Mouse (Mus musculus) kidney, postnatal 0 days (tissue): Measurements from ENCODE around the gene Fgfr1op. TPM values are rescaled to one million over a fixed set of nuclear protein-coding genes. Genes with fewer than 3 reads are reported as not detected.

Experiments used
- ATAC-seq: fragments of 200-750 bp; cut with Nextera tagmentation; replicated peaks from 2 replicates; pipeline ENCODE4 v1.8.0; 2017; ENCODE audit warnings: low read depth, moderate number of reproducible peaks, moderate TSS enrichment, moderate library complexity; ENCODE audit not compliant: low FRiP score
- DNase-seq: peaks from one replicate; pipeline ENCODE4 v3.0.0-alpha.2; 2016; ENCODE audit warnings: low spot score
- H3K27ac ChIP-seq: fragments of 300-500 bp; sonication (generic); 2 replicates; pipeline ENCODE4 v1.5.1; 2014; ENCODE audit warnings: mild to moderate bottlenecking
- H3K27me3 ChIP-seq: fragments of 300-500 bp; sonication (generic); 2 replicates; pipeline ENCODE4 v1.6.1; 2014; ENCODE audit warnings: low read length, mixed read lengths; ENCODE audit not compliant: insufficient read depth
- H3K36me3 ChIP-seq: fragments of 300-500 bp; sonication (generic); 2 replicates; pipeline ENCODE4 v1.6.1; 2014; ENCODE audit warnings: low read length, mixed read lengths; ENCODE audit not compliant: insufficient read depth
- H3K4me1 ChIP-seq: fragments of 300-500 bp; sonication (generic); replicated peaks from 2 replicates; pipeline ENCODE4 v1.6.1; 2014; ENCODE audit warnings: antibody characterized with exemption, low read length, mixed read lengths; ENCODE audit not compliant: insufficient read depth
- H3K4me2 ChIP-seq: fragments of 300-500 bp; sonication (generic); 2 replicates; pipeline ENCODE4 v1.6.1; 2014; ENCODE audit warnings: mild to moderate bottlenecking, low read length, moderate library complexity, mixed read lengths
- H3K4me3 ChIP-seq: fragments of 300-500 bp; sonication (generic); replicated peaks from 2 replicates; pipeline ENCODE4 v1.5.1; 2014; ENCODE audit warnings: low read depth, low read length
- H3K9ac ChIP-seq: fragments of 300-500 bp; sonication (generic); 2 replicates; pipeline ENCODE4 v1.6.1; 2014; ENCODE audit warnings: low read depth, low read length
- H3K9me3 ChIP-seq: fragments of 300-500 bp; sonication (generic); replicated peaks from 2 replicates; pipeline ENCODE4 v1.6.1; 2016; ENCODE audit warnings: low read length, inconsistent platforms, mixed read lengths
- CTCF ChIP-seq: IDR thresholded peaks from 2 replicates; pipeline ENCODE4 v1.5.1; 2016; ENCODE audit warnings: antibody characterized with exemption, low read depth, mild to moderate bottlenecking, moderate library complexity
- WGBS: fragments of 180-500 bp; shearing (Covaris S2); extraction: QIAGEN DNeasy Blood & Tissue Kit; methylation state at CpG from one replicate; pipeline ENCODE4 v1.1.7; 2014; 5-methylcytosine and 5-hydroxymethylcytosine counted together
- polyA plus RNA-seq: library from polyadenylated mRNA; unstranded; fragments of >200 nt; fragmentation: Nextera tagmentation; extraction: Ambion mirVana; gene quantifications from 2 replicates; pipeline ENCODE4 v1.2.1, GENCODE M21; 2015

Fgfr1op gene
- polyA plus RNA-seq, 1 experiment from 2014 or later: 28.7 TPM

DNA sequence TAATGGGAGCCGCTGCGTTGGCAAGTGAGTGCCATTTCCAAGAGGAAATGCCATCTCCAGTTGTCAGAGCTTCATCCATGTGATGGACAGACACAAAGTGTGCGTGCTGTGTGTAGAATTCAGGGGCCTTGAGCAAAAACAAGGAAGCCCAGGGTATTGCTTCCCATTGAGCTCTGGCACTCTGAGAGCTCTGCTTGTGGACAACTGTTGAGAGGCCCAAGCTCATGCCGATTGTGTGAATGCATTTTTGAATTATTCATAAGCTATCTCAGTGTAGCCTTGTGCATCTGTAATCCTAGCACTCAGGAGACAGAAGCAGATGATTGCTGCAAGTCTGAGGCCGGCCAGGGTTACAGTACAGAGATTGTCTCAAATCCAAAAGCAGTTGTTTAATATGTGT is 11.8 kb downstream of the Fgfr1op start:
- WGBS: 94% methylated on average over 5 of the region's 5 CpGs
- Histone ChIP-seq H3K36me3 (peaks cover 52% of the 10 kb centered on the region), H3K4me3 (no peak overlapping the region), H3K4me2 (no peak overlapping the region), H3K9me3 (no peaks in the 10 kb centered on the region), H3K9ac (no peak overlapping the region), H3K27ac (no peak overlapping the region), H3K4me1 (no peaks in the 10 kb centered on the region), H3K27me3 (no peaks in the 10 kb centered on the region)
- DNase-seq: no peak
- no peak for ATAC-seq
- no peak for TF ChIP-seq CTCF

DNA sequence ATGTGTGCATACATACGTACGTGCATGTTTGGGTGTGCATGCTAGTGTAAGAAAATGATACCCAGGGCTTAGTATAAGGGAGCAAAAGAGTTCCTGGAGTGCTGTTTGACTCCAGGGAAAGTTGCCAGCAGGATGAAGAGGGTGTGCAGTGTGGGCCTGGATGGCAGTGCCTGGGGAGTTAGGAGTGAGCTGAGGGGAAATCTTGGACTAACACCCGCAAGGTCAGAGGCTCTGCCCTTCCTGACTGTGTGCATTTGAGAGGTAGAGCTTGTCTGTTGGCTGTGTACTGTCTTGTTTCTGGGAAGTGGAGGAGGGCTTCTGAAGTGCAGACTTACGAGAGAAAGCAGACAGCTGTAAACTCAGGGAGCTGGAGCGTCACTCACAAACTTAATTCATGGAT is 18.5 kb downstream of the Fgfr1op start:
- Histone ChIP-seq H3K27ac (no peak overlapping the region), H3K4me2 (no peak overlapping the region), H3K4me3 (no peak overlapping the region), H3K4me1 (peaks cover 4% of the 10 kb centered on the region; the same call in 1 of the 2 replicates), H3K9ac (no peak overlapping the region), H3K27me3 (no peaks in the 10 kb centered on the region), H3K9me3 (no peaks in the 10 kb centered on the region), H3K36me3 (peaks cover 51% of the 10 kb centered on the region)
- TF ChIP-seq CTCF: no peak
- ATAC-seq (no peak), DNase-seq (no peak)
- WGBS: 28% methylated on average over 5 of the region's 5 CpGs

DNA sequence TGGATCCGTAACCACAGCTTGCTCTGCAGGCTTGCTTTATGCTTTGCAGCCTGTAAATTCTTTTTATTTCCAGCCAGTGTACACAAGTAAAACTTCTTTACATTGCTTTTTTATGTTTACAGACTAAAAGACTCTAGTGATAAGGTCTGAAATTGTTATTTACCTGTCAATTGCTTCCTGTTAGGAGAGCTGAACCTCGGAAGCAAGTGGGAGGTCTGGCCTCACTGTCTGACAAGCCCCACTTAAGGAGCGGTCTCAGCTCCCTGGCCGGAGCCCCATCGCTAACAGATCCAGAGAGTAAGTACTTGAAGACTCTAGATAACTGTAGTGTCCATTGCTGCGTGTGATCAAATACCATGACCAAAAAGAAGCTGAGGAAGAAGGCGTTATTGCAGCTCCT is 18.9 kb downstream of the Fgfr1op start:
- H3K36me3 ChIP-seq: peaks cover 51% of the 10 kb centered on the region
- no peak overlapping the region for H3K4me2 ChIP-seq
- ATAC-seq (no peak), DNase-seq (peak; percentile 59)
- H3K27ac ChIP-seq: no peak overlapping the region
- no peak for TF ChIP-seq CTCF
- no peak overlapping the region for H3K9ac ChIP-seq
- 46% methylated on average over 7 of the region's 7 CpGs for WGBS
- no peaks in the 10 kb centered on the region for H3K9me3 ChIP-seq
- no peak overlapping the region for H3K4me3 ChIP-seq
- peaks cover 4% of the 10 kb centered on the region; the same call in 1 of the 2 replicates for H3K4me1 ChIP-seq
- H3K27me3 ChIP-seq: no peaks in the 10 kb centered on the region

DNA sequence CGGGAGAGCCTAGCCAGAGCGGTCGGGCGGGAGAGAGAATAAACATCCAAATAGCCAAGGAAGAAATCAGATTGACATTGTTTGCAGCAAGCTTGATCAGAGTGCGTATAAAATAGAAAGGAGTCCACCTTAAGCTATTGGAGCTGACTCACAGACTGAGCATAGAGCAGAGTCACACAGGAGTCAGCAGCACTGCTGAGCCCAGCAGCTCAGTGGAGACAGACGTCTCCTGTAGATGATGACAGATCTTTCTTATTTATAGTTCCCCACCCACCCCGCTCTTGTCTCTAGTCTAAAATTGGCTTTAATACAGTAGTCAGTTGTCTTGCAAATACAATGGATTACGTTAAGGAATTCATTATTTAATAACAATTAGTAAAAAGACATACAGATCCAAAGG is 28.4 kb downstream of the Fgfr1op start:
- H3K27me3 ChIP-seq: no peaks in the 10 kb centered on the region
- H3K4me1 ChIP-seq: no peaks in the 10 kb centered on the region
- peak; percentile 5 for DNase-seq
- 46% methylated on average over 8 of the region's 8 CpGs for WGBS
- H3K9me3 ChIP-seq: no peaks in the 10 kb centered on the region
- no peak overlapping the region for H3K9ac ChIP-seq
- H3K4me3 ChIP-seq: no peak overlapping the region
- TF ChIP-seq CTCF: no peak
- no peak overlapping the region for H3K27ac ChIP-seq
- no peak overlapping the region for H3K4me2 ChIP-seq
- ATAC-seq: no peak
- peaks cover 51% of the 10 kb centered on the region for H3K36me3 ChIP-seq

DNA sequence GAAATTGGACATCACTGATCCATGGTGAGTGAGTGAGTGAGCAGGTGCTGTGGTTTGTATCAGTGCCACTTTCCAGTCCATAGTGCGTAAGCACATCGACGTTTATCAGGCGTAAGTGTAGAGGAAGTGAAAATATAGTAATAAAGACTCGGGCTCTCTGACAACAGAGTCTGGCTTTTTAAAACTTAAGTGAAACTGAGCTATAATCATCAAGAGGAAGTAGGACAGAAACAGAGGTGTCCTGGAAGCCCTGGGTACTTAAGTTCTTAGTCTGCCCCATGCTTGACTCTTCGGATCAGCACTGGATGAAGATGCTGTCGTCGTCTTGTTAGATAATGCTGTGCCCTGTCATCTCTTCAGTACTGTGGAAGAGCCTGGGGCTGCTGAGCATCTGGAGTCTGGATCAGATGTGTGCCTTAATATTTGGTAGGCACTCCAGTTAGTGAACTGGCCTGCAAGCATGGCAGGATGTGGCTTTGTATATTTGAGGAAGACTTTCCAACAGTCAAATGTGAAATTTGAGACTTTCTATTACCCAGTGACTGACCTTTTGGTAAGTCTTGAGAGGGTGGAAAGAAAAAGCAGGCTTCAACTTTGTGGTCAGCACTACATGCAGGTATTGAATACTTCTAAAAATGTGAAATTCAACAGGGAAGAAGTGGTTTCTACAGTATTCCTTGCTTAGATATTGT is 30.5 kb downstream of the Fgfr1op start:
- H3K4me3 ChIP-seq: no peak overlapping the region
- no peak overlapping the region for H3K27ac ChIP-seq
- DNase-seq (no peak), ATAC-seq (no peak)
- H3K4me2 ChIP-seq: no peak overlapping the region
- no peaks in the 10 kb centered on the region for H3K27me3 ChIP-seq
- no peak overlapping the region for H3K9ac ChIP-seq
- no peak for TF ChIP-seq CTCF
- no peaks in the 10 kb centered on the region for H3K9me3 ChIP-seq
- peaks cover 36% of the 10 kb centered on the region for H3K36me3 ChIP-seq
- no peaks in the 10 kb centered on the region for H3K4me1 ChIP-seq
- 89% methylated on average over 8 of the region's 8 CpGs for WGBS

DNA sequence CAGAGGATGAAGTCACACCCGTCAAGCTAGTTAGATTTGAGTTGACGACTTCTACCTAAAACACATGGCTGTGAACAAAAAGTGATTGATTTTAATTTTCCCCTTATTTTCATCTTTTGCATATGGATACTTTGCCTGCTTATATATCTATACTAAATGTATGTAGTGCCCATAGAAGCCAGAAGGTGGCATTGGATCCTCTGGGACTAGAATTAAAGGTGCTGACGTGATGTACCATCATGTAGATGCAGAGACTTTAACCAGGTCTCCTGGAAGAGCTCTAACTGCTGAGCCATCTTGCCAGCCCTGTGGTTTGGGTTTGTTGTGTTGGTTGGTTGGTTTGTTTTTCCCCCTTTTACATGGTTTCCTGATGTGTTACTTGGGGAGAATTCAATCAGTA is 32.4 kb downstream of the Fgfr1op start:
- peak; percentile 59 for TF ChIP-seq CTCF
- H3K9ac ChIP-seq: no peak overlapping the region
- WGBS: 68% methylated on average over 3 of the region's 3 CpGs

More for the DNA sequence above, 32.4 kb downstream of the Fgfr1op start:
- peak; percentile 61 for DNase-seq
- no peaks in the 10 kb centered on the region for H3K9me3 ChIP-seq
- no peaks in the 10 kb centered on the region for H3K4me1 ChIP-seq
- H3K36me3 ChIP-seq: peaks cover 27% of the 10 kb centered on the region
- no peak overlapping the region for H3K27ac ChIP-seq
- H3K4me2 ChIP-seq: no peak overlapping the region
- no peak; the same call in 1 of the 2 replicates for ATAC-seq
- H3K27me3 ChIP-seq: no peaks in the 10 kb centered on the region
- H3K4me3 ChIP-seq: no peak overlapping the region
